Mouse (Mus musculus) hindbrain, embryonic 13.5 days (tissue): ENCODE results near the gene Exosc7. TPM values are rescaled to one million over a fixed set of nuclear protein-coding genes. Genes with fewer than 3 reads are reported as not detected.

ENCODE experiments used
- ATAC-seq: fragments of 200-750 bp; cut with Nextera tagmentation; 2 replicates; pipeline ENCODE4 v1.8.0; 2017; ENCODE audit warnings: moderate TSS enrichment; ENCODE audit not compliant: low FRiP score
- H3K27ac ChIP-seq: fragments of 300-500 bp; sonication (generic); 2 replicates; pipeline ENCODE4 v1.5.1; 2015; ENCODE audit warnings: inconsistent platforms, mild to moderate bottlenecking, moderate library complexity
- H3K27me3 ChIP-seq: fragments of 300-500 bp; sonication (generic); 2 replicates; pipeline ENCODE4 v1.6.1; 2015; ENCODE audit warnings: mild to moderate bottlenecking, inconsistent platforms
- H3K36me3 ChIP-seq: fragments of 300-500 bp; sonication (generic); 2 replicates; pipeline ENCODE4 v1.6.1; 2015; ENCODE audit warnings: mild to moderate bottlenecking, inconsistent platforms
- H3K4me1 ChIP-seq: fragments of 300-500 bp; sonication (generic); replicated peaks from 2 replicates; pipeline ENCODE4 v1.6.1; 2015; ENCODE audit warnings: inconsistent platforms
- H3K4me2 ChIP-seq: fragments of 300-500 bp; sonication (generic); 2 replicates; pipeline ENCODE4 v1.6.1; 2015; ENCODE audit warnings: inconsistent platforms, mild to moderate bottlenecking, moderate library complexity
- H3K4me3 ChIP-seq: fragments of 300-500 bp; sonication (generic); 2 replicates; pipeline ENCODE4 v1.5.1; 2015; ENCODE audit warnings: mild to moderate bottlenecking, inconsistent platforms
- H3K9ac ChIP-seq: fragments of 300-500 bp; sonication (generic); 2 replicates; pipeline ENCODE4 v1.6.1; 2015; ENCODE audit warnings: mild to moderate bottlenecking, inconsistent platforms
- H3K9me3 ChIP-seq: fragments of 300-500 bp; sonication (generic); 2 replicates; pipeline ENCODE4 v1.6.1; 2016; ENCODE audit warnings: inconsistent platforms
- WGBS: fragments of 180-500 bp; shearing (Covaris S2); methylation state at CpG from one replicate; pipeline ENCODE4 v1.1.7; 2015; 5-methylcytosine and 5-hydroxymethylcytosine counted together
- polyA plus RNA-seq: library from polyadenylated mRNA; unstranded; fragments of >200 nt; fragmentation: Nextera tagmentation; extraction: Ambion mirVana; gene quantifications from 2 replicates; pipeline ENCODE4 v1.2.1, GENCODE M21; 2015

Exosc7 gene
- polyA plus RNA-seq, 1 experiment from 2014 or later, result 78.1 TPM

GRCm38 (mm10) chr9:123165781-123166443 lies 52.9 kb downstream of the Exosc7 start:
- Histone ChIP-seq H3K4me2 (no peak overlapping the region), H3K4me3 (no peak overlapping the region), H3K4me1 (peaks cover 6% of the 10 kb centered on the region), H3K36me3 (no peaks in the 10 kb centered on the region), H3K27ac (no peak overlapping the region), H3K9me3 (no peaks in the 10 kb centered on the region), H3K9ac (no peak overlapping the region), H3K27me3 (no peaks in the 10 kb centered on the region)
- 77% methylated on average over 3 of the region's 3 CpGs for WGBS
- ATAC-seq, result no peak

GRCm38 (mm10) chr9:123173760-123174159 lies 60.7 kb downstream of the Exosc7 start:
- Histone ChIP-seq H3K9ac (no peak overlapping the region), H3K4me2 (no peak overlapping the region), H3K4me1 (peaks cover 9% of the 10 kb centered on the region), H3K27me3 (no peaks in the 10 kb centered on the region), H3K4me3 (no peak overlapping the region), H3K9me3 (no peaks in the 10 kb centered on the region), H3K27ac (no peak overlapping the region), H3K36me3 (no peaks in the 10 kb centered on the region)
- ATAC-seq, result no peak
- 95% methylated on average over 6 of the region's 6 CpGs for WGBS

- Histone ChIP-seq H3K9me3 (no peaks in the 10 kb centered on the region), H3K27ac (no peak overlapping the region), H3K27me3 (no peaks in the 10 kb centered on the region), H3K9ac (no peak overlapping the region), H3K4me1 (peaks cover 9% of the 10 kb centered on the region), H3K36me3 (no peaks in the 10 kb centered on the region), H3K4me2 (no peak overlapping the region), H3K4me3 (no peak overlapping the region)
- 33% methylated on average over 4 of the region's 4 CpGs for WGBS
- ATAC-seq, result no peak
These were observed 61.3 kb downstream of the Exosc7 start for GRCm38 (mm10) chr9:123174356-123174755.

GRCm38 (mm10) chr9:123177380-123178048 lies 64.5 kb downstream of the Exosc7 start:
- H3K9ac ChIP-seq, result no peak overlapping the region
- H3K27ac ChIP-seq, result no peak overlapping the region
- WGBS, result 86% methylated on average over 9 of the region's 9 CpGs
- peaks cover 9% of the 10 kb centered on the region for H3K4me1 ChIP-seq
- ATAC-seq, result no peak
- H3K4me2 ChIP-seq, result no peak overlapping the region
- H3K36me3 ChIP-seq, result no peaks in the 10 kb centered on the region
- H3K4me3 ChIP-seq, result no peak overlapping the region
- H3K27me3 ChIP-seq, result no peaks in the 10 kb centered on the region
- H3K9me3 ChIP-seq, result no peaks in the 10 kb centered on the region

- Histone ChIP-seq H3K36me3 (no peaks in the 10 kb centered on the region), H3K4me2 (no peak overlapping the region), H3K4me1 (0 out of 2 replicates have a peak, but pooled peaks cover under 1% of the 10 kb centered on the region), H3K27ac (no peak overlapping the region), H3K27me3 (no peaks in the 10 kb centered on the region), H3K9ac (no peak overlapping the region), H3K9me3 (no peaks in the 10 kb centered on the region), H3K4me3 (no peak overlapping the region)
- ATAC-seq, result no peak
- WGBS, result 92% methylated on average over 6 of the region's 6 CpGs
These were observed 67.0 kb downstream of the Exosc7 start for GRCm38 (mm10) chr9:123180003-123180402.

- H3K27ac ChIP-seq, result no peak overlapping the region
- H3K4me2 ChIP-seq, result no peak overlapping the region
- ATAC-seq, result no peak
- H3K9me3 ChIP-seq, result no peaks in the 10 kb centered on the region
- H3K4me1 ChIP-seq, result 0 out of 2 replicates have a peak, but pooled peaks cover 5% of the 10 kb centered on the region
- no peak overlapping the region for H3K9ac ChIP-seq
- 76% methylated on average over 8 of the region's 8 CpGs for WGBS
- no peaks in the 10 kb centered on the region for H3K36me3 ChIP-seq
- H3K27me3 ChIP-seq, result no peaks in the 10 kb centered on the region
- no peak overlapping the region for H3K4me3 ChIP-seq
These were observed 70.2 kb downstream of the Exosc7 start for GRCm38 (mm10) chr9:123183226-123183625.

GRCm38 (mm10) chr9:123185546-123185945 lies 72.5 kb downstream of the Exosc7 start:
- H3K27me3 ChIP-seq, result no peaks in the 10 kb centered on the region
- no peaks in the 10 kb centered on the region for H3K36me3 ChIP-seq
- H3K9ac ChIP-seq, result no peak overlapping the region
- ATAC-seq, result no peak
- WGBS, result 58% methylated on average over 2 of the region's 2 CpGs
- H3K4me2 ChIP-seq, result no peak overlapping the region
- H3K4me1 ChIP-seq, result 0 out of 2 replicates have a peak, but pooled peaks cover 5% of the 10 kb centered on the region
- no peak overlapping the region for H3K27ac ChIP-seq
- no peaks in the 10 kb centered on the region for H3K9me3 ChIP-seq
- H3K4me3 ChIP-seq, result no peak overlapping the region

Other genes starting within 250 kb of the Exosc7 start
- 96.8 and 102 TPM in 2 replicates for gene Zfp445, start 247.2 kb upstream of the Exosc7 start, polyA plus RNA-seq
- 3.9 and 4.5 TPM in 2 replicates for gene Zkscan7, start 227.5 kb upstream of the Exosc7 start, polyA plus RNA-seq
- gene Zfp105, start 190.1 kb upstream of the Exosc7 start, polyA plus RNA-seq, result 24.8 and 24.9 TPM in 2 replicates
- 32.1 and 34.9 TPM in 2 replicates for gene 1110059G10Rik, start 162.2 kb upstream of the Exosc7 start, polyA plus RNA-seq
- 14.8 and 16.6 TPM in 2 replicates for gene Kif15, start 162.2 kb upstream of the Exosc7 start, polyA plus RNA-seq
- 23.8 and 25.0 TPM in 2 replicates for gene Tmem42, start 91.9 kb upstream of the Exosc7 start, polyA plus RNA-seq
- 0.48 and 0.55 TPM in 2 replicates for gene Tgm4, start 78.5 kb upstream of the Exosc7 start, polyA plus RNA-seq
- gene Zdhhc3, start within 50 bp of the Exosc7 start, polyA plus RNA-seq, result 81.8 TPM in 2 replicates
- gene Clec3b, start 37.7 kb downstream of the Exosc7 start, polyA plus RNA-seq, result 0.62 and 0.93 TPM in 2 replicates
- 0.09 and 0.16 TPM in 2 replicates for gene Cdcp1, start 102.8 kb downstream of the Exosc7 start, polyA plus RNA-seq
- 22.0 and 24.5 TPM in 2 replicates for gene Tmem158, start 147.5 kb downstream of the Exosc7 start, polyA plus RNA-seq